Mouse (Mus musculus): ENCODE measurements at regions not wholly inside any gene's neighbourhood (a gene's known extent, or its start where the extent isn't known, plus 50 kb on each side); places are given as distances from the start of the nearest gene placed in this dataset.

DNA sequence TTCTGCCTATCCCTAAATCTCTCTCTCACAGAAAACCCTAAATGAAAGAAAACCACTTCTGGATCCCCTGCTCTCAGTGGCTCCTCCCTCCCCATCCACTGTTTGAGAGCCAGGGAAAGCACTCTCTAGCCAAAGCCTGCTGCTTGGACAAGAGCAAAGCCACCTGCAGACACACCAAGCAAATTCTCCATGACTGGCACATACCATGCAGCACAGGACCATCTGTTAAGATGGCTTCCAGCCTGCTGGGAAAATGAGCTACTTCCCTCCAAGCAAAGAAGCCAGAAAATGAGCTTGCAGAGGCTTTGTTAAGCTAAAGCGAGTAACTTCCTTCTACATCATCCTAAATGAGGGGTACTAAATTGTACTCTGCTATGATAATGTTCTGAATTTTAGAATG, 534.6 kb upstream of the Lmcd1 start:
- TF ChIP-seq CTCF (IDR thresholded peaks at IDR 0.05), result no peak
- Histone ChIP-seq H3K36me3 (ENCODE audit: insufficient read depth, low read length) (no peaks in the 10 kb centered on the region), H3K4me3 (ENCODE audit: low read depth, low read length) (no peak overlapping the region), H3K27me3 (ENCODE audit: insufficient read depth, low read length) (no peaks in the 10 kb centered on the region), H3K9me3 (ENCODE audit: low read length) (no peaks in the 10 kb centered on the region), H3K4me1 (ENCODE audit: insufficient read depth, low read length) (no peaks in the 10 kb centered on the region), H3K9ac (replicated peaks; ENCODE audit: low read length, poor library complexity, severe bottlenecking) (no peak overlapping the region), H3K27ac (ENCODE audit: low read depth, low read length) (no peak overlapping the region), H3K4me2 (ENCODE audit: low read depth, low read length, poor library complexity, severe bottlenecking) (no peak overlapping the region)
- peak; percentile 74 for DNase-seq (ENCODE audit: low spot score)
- 86% methylated on average over 1 of the region's 1 CpGs for whole genome bisulfite sequencing
- ATAC-seq (ENCODE audit: low FRiP score), result no peak

DNA sequence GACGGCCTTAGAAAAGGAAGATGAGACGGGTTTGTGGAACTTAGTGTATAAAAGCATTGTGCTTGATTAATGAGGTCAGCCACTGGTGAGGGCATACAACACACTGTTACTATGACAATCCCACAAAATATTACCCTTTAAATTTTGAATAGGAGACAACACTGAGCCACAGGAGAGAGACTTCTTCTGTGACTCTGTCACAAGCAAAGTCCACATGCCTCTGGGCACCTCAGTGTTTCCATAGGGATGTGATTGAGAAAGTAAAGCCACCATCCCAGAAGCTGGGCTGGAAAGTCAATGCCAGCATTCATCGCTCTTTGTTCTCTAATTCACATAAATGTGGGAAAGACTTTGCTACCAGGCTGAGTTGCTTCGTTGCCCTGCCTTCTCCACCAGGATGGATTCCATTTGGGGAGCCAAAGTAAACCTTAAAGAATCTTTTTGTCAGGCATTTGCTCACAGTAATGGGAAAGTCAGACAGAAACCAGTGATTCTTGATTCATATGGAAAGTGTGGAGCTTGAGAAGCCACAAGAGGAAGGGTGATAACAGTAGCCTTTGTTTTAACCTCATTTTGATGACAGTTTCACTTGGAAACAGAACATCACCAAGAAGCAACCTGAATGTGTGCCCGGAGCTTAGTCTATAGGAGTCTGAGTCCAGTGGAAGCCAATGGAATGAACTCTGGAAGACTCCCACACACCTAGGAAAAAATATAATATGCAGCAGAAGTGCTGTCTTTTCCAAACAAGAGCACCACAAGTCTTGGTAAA, 491.7 kb upstream of the Lmcd1 start:
- Histone ChIP-seq H3K36me3 (ENCODE audit: insufficient read depth, low read length) (no peaks in the 10 kb centered on the region), H3K27ac (ENCODE audit: low read depth, low read length) (no peak overlapping the region), H3K4me2 (ENCODE audit: low read depth, low read length, poor library complexity, severe bottlenecking) (no peak overlapping the region), H3K4me3 (ENCODE audit: low read depth, low read length) (no peak overlapping the region), H3K9ac (replicated peaks; ENCODE audit: low read length, poor library complexity, severe bottlenecking) (no peak overlapping the region), H3K4me1 (ENCODE audit: insufficient read depth, low read length) (no peaks in the 10 kb centered on the region), H3K9me3 (ENCODE audit: low read length) (no peaks in the 10 kb centered on the region), H3K27me3 (ENCODE audit: insufficient read depth, low read length) (no peaks in the 10 kb centered on the region)
- DNase-seq (ENCODE audit: low spot score) (peak; percentile 77), ATAC-seq (ENCODE audit: low FRiP score) (no peak; the same call in 1 of the 2 replicates)
- TF ChIP-seq CTCF (IDR thresholded peaks at IDR 0.05), result no peak
- WGBS, result 66% methylated on average over 5 of the region's 5 CpGs

DNA sequence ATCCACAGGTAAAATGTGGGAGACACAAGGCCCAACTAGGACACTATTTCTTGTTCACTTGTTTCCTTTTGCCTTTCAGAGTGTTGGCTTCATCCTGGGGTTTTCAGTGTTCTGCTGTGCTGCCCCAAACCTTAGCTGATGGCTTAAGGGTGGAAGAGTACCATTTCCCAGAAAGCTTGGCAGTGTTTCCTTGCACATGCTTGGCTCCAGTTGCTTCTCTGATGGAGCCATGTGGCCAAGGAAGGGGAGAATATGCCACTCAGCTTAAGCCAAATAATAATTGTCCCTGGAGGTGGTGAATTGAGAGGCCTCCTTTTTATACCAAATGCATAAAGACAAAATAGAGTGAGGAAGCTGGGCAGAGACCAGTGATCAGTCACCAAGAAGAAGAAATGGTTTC, 464.9 kb upstream of the Lmcd1 start:
- DNase-seq (ENCODE audit: low spot score) (no peak), ATAC-seq (ENCODE audit: low FRiP score) (no peak)
- H3K9ac ChIP-seq (replicated peaks; ENCODE audit: low read length, poor library complexity, severe bottlenecking), result no peak overlapping the region
- H3K4me3 ChIP-seq (ENCODE audit: low read depth, low read length), result no peak overlapping the region
- no peak overlapping the region for H3K4me2 ChIP-seq (ENCODE audit: low read depth, low read length, poor library complexity, severe bottlenecking)
- no peaks in the 10 kb centered on the region for H3K9me3 ChIP-seq (ENCODE audit: low read length)
- TF ChIP-seq CTCF (IDR thresholded peaks at IDR 0.05), result no peak
- no peaks in the 10 kb centered on the region for H3K36me3 ChIP-seq (ENCODE audit: insufficient read depth, low read length)
- H3K4me1 ChIP-seq (ENCODE audit: insufficient read depth, low read length), result no peaks in the 10 kb centered on the region
- no peaks in the 10 kb centered on the region for H3K27me3 ChIP-seq (ENCODE audit: insufficient read depth, low read length)
- no peak overlapping the region for H3K27ac ChIP-seq (ENCODE audit: low read depth, low read length)

DNA sequence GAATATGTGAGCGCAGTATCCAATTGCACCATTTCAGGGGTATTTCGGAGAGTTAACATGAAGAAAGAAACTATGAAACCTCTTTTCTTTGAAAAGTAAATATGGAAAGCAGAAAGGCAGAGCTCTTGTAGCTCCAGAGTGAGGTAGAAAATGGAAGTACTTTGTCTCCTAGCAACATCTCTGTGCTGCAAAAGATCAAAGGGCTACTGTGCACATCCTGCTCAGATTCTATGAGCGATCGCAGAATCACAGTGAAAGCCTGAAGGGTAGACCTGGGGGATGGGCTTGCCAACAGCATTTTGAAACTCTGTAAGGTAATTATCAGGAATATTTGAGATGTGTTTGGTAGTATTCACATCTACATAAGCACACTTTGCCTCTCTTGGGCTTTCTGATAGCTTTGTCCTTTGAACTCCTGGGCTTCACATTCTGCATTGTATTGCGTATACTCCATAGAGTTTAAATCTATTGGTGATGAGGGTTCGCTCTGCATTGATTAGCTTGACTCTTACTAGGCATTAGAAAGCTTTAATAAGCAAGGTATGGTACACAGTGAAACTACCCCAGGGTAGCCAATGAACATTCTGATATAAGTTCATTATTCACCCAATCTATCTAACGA, 459.5 kb upstream of the Lmcd1 start:
- WGBS, result 52% methylated on average over 7 of the region's 7 CpGs
- no peak overlapping the region for H3K27ac ChIP-seq (ENCODE audit: low read depth, low read length)

DNA sequence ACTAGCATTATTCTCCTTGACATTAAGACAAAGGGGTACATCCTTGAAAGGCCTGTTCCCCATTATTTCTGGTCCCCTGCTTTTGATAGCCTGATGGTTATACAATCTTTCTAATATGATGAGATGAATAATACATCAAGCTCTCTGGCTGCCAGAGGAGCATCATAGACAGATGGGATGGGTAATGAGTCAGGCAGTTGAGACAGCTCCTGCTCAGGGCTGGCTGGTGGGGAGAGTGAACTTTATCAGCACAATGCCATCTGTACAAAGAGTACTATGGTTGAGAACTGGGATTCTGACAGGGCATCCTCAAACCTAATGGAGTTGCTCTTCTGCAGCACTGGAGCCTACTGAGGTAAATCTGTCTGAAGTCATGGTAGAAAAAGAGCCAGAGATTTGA, 458.4 kb upstream of the Lmcd1 start:
- TF ChIP-seq CTCF (IDR thresholded peaks at IDR 0.05), result no peak

More for the DNA sequence above, 459.5 kb upstream of the Lmcd1 start:
- Histone ChIP-seq H3K27me3 (ENCODE audit: insufficient read depth, low read length) (no peaks in the 10 kb centered on the region), H3K9me3 (ENCODE audit: low read length) (no peaks in the 10 kb centered on the region), H3K9ac (replicated peaks; ENCODE audit: low read length, poor library complexity, severe bottlenecking) (no peak overlapping the region), H3K4me3 (ENCODE audit: low read depth, low read length) (no peak overlapping the region), H3K36me3 (ENCODE audit: insufficient read depth, low read length) (no peaks in the 10 kb centered on the region), H3K4me2 (ENCODE audit: low read depth, low read length, poor library complexity, severe bottlenecking) (no peak overlapping the region), H3K4me1 (ENCODE audit: insufficient read depth, low read length) (no peaks in the 10 kb centered on the region)
- DNase-seq (ENCODE audit: low spot score) (peak; percentile 19), ATAC-seq (ENCODE audit: low FRiP score) (peak; percentile 78; the same call in 1 of the 2 replicates)
- no peak for TF ChIP-seq CTCF (IDR thresholded peaks at IDR 0.05)

DNA sequence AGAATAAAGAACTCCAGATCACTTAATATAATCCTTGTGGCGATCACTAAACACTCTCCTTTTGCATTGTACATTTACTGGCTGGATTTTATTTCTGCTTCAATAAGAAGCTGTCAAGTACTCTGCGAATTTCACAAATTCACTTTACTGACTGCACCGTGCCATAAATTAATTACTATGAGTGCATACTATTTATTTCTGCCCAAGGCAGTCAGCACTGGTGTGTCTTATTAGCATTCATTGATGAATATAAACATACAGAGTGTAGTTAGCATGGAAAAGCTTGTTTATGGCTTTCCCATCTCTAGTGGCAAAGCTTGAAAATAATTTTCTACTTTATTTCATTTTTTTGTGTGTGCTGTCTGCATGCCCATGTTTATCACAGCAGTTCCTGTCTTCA, 453.3 kb upstream of the Lmcd1 start:
- WGBS, result 43% methylated on average over 3 of the region's 3 CpGs
- no peak overlapping the region for H3K4me3 ChIP-seq (ENCODE audit: low read depth, low read length)
- ATAC-seq (ENCODE audit: low FRiP score), result no peak

More for the DNA sequence above, 458.4 kb upstream of the Lmcd1 start:
- Histone ChIP-seq H3K27me3 (ENCODE audit: insufficient read depth, low read length) (no peaks in the 10 kb centered on the region), H3K4me3 (ENCODE audit: low read depth, low read length) (no peak overlapping the region), H3K4me2 (ENCODE audit: low read depth, low read length, poor library complexity, severe bottlenecking) (no peak overlapping the region), H3K4me1 (ENCODE audit: insufficient read depth, low read length) (no peaks in the 10 kb centered on the region), H3K9ac (replicated peaks; ENCODE audit: low read length, poor library complexity, severe bottlenecking) (no peak overlapping the region), H3K27ac (ENCODE audit: low read depth, low read length) (no peak overlapping the region), H3K36me3 (ENCODE audit: insufficient read depth, low read length) (no peaks in the 10 kb centered on the region), H3K9me3 (ENCODE audit: low read length) (no peaks in the 10 kb centered on the region)
- no peak for ATAC-seq (ENCODE audit: low FRiP score)
- DNase-seq (ENCODE audit: low spot score), result no peak

More for the DNA sequence above, 453.3 kb upstream of the Lmcd1 start:
- no peaks in the 10 kb centered on the region for H3K27me3 ChIP-seq (ENCODE audit: insufficient read depth, low read length)
- no peak for TF ChIP-seq CTCF (IDR thresholded peaks at IDR 0.05)
- H3K4me1 ChIP-seq (ENCODE audit: insufficient read depth, low read length), result no peaks in the 10 kb centered on the region
- DNase-seq (ENCODE audit: low spot score), result no peak
- no peak overlapping the region for H3K4me2 ChIP-seq (ENCODE audit: low read depth, low read length, poor library complexity, severe bottlenecking)
- no peak overlapping the region for H3K27ac ChIP-seq (ENCODE audit: low read depth, low read length)
- no peaks in the 10 kb centered on the region for H3K9me3 ChIP-seq (ENCODE audit: low read length)
- no peak overlapping the region for H3K9ac ChIP-seq (replicated peaks; ENCODE audit: low read length, poor library complexity, severe bottlenecking)
- no peaks in the 10 kb centered on the region for H3K36me3 ChIP-seq (ENCODE audit: insufficient read depth, low read length)

All from midbrain, postnatal 0 days (tissue).